Mouse (Mus musculus): ENCODE data around the gene Otog.

- TF ChIP-seq CTCF (IDR thresholded peaks at IDR 0.05; ENCODE audit: low read depth) = no peak
- no peak for TF ChIP-seq EP300 (IDR thresholded peaks at IDR 0.05; ENCODE audit: low read depth)
Measured at GRCm38 (mm10) chr7:46280896-46281295, 40.1 kb downstream of the Otog start.

Measured in liver, postnatal 0 days (tissue).